Mouse (Mus musculus) ovary, postnatal 10 days (tissue): ENCODE data around the gene Nhsl1.
A peak's percentile ranks its signal among the peaks of the same experiment; 100 is the strongest.
"Not testable (repeated sequence)": the region's sequence is repeated elsewhere in the genome, so short reads cannot be mapped to it uniquely, and the experiment has no call there.

Experiments used
- DNase-seq: peaks from one replicate; pipeline ENCODE4 v3.0.0; 2022; ENCODE audit warnings: low spot score

The Nhsl1 gene

GRCm38 (mm10) chr10:18446359-18446820 lies 127.6 kb downstream of the Nhsl1 start:
- DNase-seq: no peak

GRCm38 (mm10) chr10:18447299-18447698 lies 128.5 kb downstream of the Nhsl1 start:
- DNase-seq: no peak

- DNase-seq: not testable (repeated sequence)
Observed at GRCm38 (mm10) chr10:18448896-18449295, 130.1 kb downstream of the Nhsl1 start.

GRCm38 (mm10) chr10:18453380-18453779 lies 134.6 kb downstream of the Nhsl1 start:
- DNase-seq: peak; percentile 41

- DNase-seq: no peak
Observed at GRCm38 (mm10) chr10:18454161-18454560, 135.4 kb downstream of the Nhsl1 start.

GRCm38 (mm10) chr10:18455301-18455920 lies 136.6 kb downstream of the Nhsl1 start:
- DNase-seq: no peak

- DNase-seq: no peak
Observed at GRCm38 (mm10) chr10:18457808-18458475, 139.2 kb downstream of the Nhsl1 start.

GRCm38 (mm10) chr10:18461336-18461735 lies 142.6 kb downstream of the Nhsl1 start:
- no peak for DNase-seq

GRCm38 (mm10) chr10:18463071-18463841 lies 144.5 kb downstream of the Nhsl1 start:
- no peak for DNase-seq

- no peak for DNase-seq
Observed at GRCm38 (mm10) chr10:18468396-18468795, 149.6 kb downstream of the Nhsl1 start.

- DNase-seq: no peak
Observed at GRCm38 (mm10) chr10:18469279-18470135, 150.7 kb downstream of the Nhsl1 start.

GRCm38 (mm10) chr10:18470351-18471060 lies 151.7 kb downstream of the Nhsl1 start:
- no peak for DNase-seq

- DNase-seq: no peak
Observed at GRCm38 (mm10) chr10:18471648-18472047, 152.9 kb downstream of the Nhsl1 start.

GRCm38 (mm10) chr10:18475126-18475525 lies 156.3 kb downstream of the Nhsl1 start:
- DNase-seq: no peak

- no peak for DNase-seq
Observed at GRCm38 (mm10) chr10:18478294-18478693, 159.5 kb downstream of the Nhsl1 start.

- DNase-seq: no peak
Observed at GRCm38 (mm10) chr10:18479285-18479684, 160.5 kb downstream of the Nhsl1 start.

GRCm38 (mm10) chr10:18480836-18481235 lies 162.1 kb downstream of the Nhsl1 start:
- no peak for DNase-seq

- no peak for DNase-seq
Observed at GRCm38 (mm10) chr10:18482558-18483141, 163.9 kb downstream of the Nhsl1 start.

GRCm38 (mm10) chr10:18483658-18484057 lies 164.9 kb downstream of the Nhsl1 start:
- DNase-seq: no peak

- no peak for DNase-seq
Observed at GRCm38 (mm10) chr10:18484731-18485130, 165.9 kb downstream of the Nhsl1 start.

GRCm38 (mm10) chr10:18488239-18488803 lies 169.5 kb downstream of the Nhsl1 start:
- DNase-seq: no peak
